Mouse (Mus musculus) G1E (cell line): ENCODE results near the gene Tcf15.

Experiments used
- CTCF ChIP-seq: IDR thresholded peaks from 2 replicates; pipeline ENCODE4 v1.5.1; 2012; ENCODE audit warnings: low read depth, low read length, inconsistent platforms, mixed read lengths
- GATA1 ChIP-seq: IDR thresholded peaks from 2 replicates; pipeline ENCODE4 v1.6.1; 2012; ENCODE audit warnings: borderline replicate concordance, low read length, inconsistent platforms, mixed read lengths
- TAL1 ChIP-seq: conservative IDR thresholded peaks from 2 replicates; pipeline ENCODE4 v1.6.1; 2012; ENCODE audit warnings: low read depth, low read length, inconsistent platforms, mixed read lengths

- no peak for TF ChIP-seq GATA1
- no peak for TF ChIP-seq TAL1
- TF ChIP-seq CTCF, result no peak
Observed at GRCm38 (mm10) chr2:152167851-152168290, 24.5 kb downstream of the Tcf15 start.
